Mouse (Mus musculus): ENCODE measurements around the gene Galnt2. TPM values are rescaled to one million over a fixed set of nuclear protein-coding genes. Genes with fewer than 3 reads are reported as not detected.

The Galnt2 gene
- total and polyA plus RNA-seq, 3 experiments, result 18.6 to 27.3 (median 23.6) TPM

- H3K4me2 ChIP-seq (ENCODE audit: insufficient read depth, low read depth, poor library complexity, severe bottlenecking), result no peak overlapping the region
- dilution Hi-C loops (cut with MboI; ENCODE audit: extremely low pct_ligation_motif_present, extremely low pct_unique_long_range_greater_than_20kb, low sequenced_read_pairs) (no loop called here), in situ Hi-C loops (cut with MboI; ENCODE audit: low pct_ligation_motif_present, low pct_unique_long_range_greater_than_20kb, low sequenced_read_pairs) (no loop called here)
- no peak overlapping the region for H3K9ac ChIP-seq (ENCODE audit: insufficient read depth, low read depth)
- no peaks in the 10 kb centered on the region for H3K36me3 ChIP-seq (replicated peaks in 1 of 2; ENCODE audit: control insufficient read depth in 1 of 2, insufficient read depth in 1 of 2, low read length in 1 of 2)
- no peak for DNase-seq (ENCODE audit: extremely low read depth)
- TF ChIP-seq BHLHE40 (IDR thresholded peaks at IDR 0.05; ENCODE audit: low read depth, low read length) (no peak), ETS1 (conservative IDR thresholded peaks at IDR 0.05; ENCODE audit: low read depth, low read length) (no peak), CTCF (conservative IDR thresholded peaks at IDR 0.05 in 1 of 2, IDR thresholded peaks at IDR 0.05 in 1 of 2; ENCODE audit: low read depth in 2 of 2, low read length in 2 of 2) (no peak), SMC3 (IDR thresholded peaks at IDR 0.05; ENCODE audit: low read depth, low read length) (no peak), MAZ (IDR thresholded peaks at IDR 0.05; ENCODE audit: low read depth, low read length) (no peak), USF1 (IDR thresholded peaks at IDR 0.05; ENCODE audit: low read depth, low read length) (no peak), MYC (IDR thresholded peaks at IDR 0.05; ENCODE audit: low read depth, low read length) (no peak), MAFK (IDR thresholded peaks at IDR 0.05; ENCODE audit: insufficient replicate concordance, low read length) (no peak), HCFC1 (IDR thresholded peaks at IDR 0.05; ENCODE audit: low read depth, low read length) (no peak), RCOR1 (conservative IDR thresholded peaks at IDR 0.05; ENCODE audit: low read depth, low read length) (no peak), RAD21 (IDR thresholded peaks at IDR 0.05; ENCODE audit: low read depth, low read length) (no peak), CHD2 (IDR thresholded peaks at IDR 0.05; ENCODE audit: low read length) (no peak)
- H3K27me3 ChIP-seq (replicated peaks), result no peaks in the 10 kb centered on the region
- no peak overlapping the region for H3K4me3 ChIP-seq (replicated peaks in 1 of 3; ENCODE audit: low read depth in 2 of 3, low read length in 2 of 3, poor library complexity in 1 of 3)
- H3K9me3 ChIP-seq (replicated peaks; ENCODE audit: low read length), result no peaks in the 10 kb centered on the region
- H3K27ac ChIP-seq (ENCODE audit: insufficient read depth, low read depth), result no peak overlapping the region
- H3K79me2 ChIP-seq (replicated peaks; ENCODE audit: control insufficient read depth, extremely low read depth, insufficient read depth, poor library complexity, severe bottlenecking), result no peaks in the 10 kb centered on the region
- no peaks in the 10 kb centered on the region for H3K4me1 ChIP-seq (ENCODE audit: control insufficient read depth in 1 of 2, insufficient read depth in 2 of 2)
These were observed 29.5 kb upstream of the Galnt2 start for GRCm38 (mm10) chr8:124201706-124202105.

- no peaks in the 10 kb centered on the region for H3K36me3 ChIP-seq (replicated peaks in 1 of 2; ENCODE audit: control insufficient read depth in 1 of 2, insufficient read depth in 1 of 2, low read length in 1 of 2)
- H3K4me2 ChIP-seq (ENCODE audit: insufficient read depth, low read depth, poor library complexity, severe bottlenecking), result no peak overlapping the region
- H3K79me2 ChIP-seq (replicated peaks; ENCODE audit: control insufficient read depth, extremely low read depth, insufficient read depth, poor library complexity, severe bottlenecking), result no peaks in the 10 kb centered on the region
- no peaks in the 10 kb centered on the region for H3K27me3 ChIP-seq (replicated peaks)
- H3K27ac ChIP-seq (ENCODE audit: insufficient read depth, low read depth), result no peak overlapping the region
- H3K9ac ChIP-seq (ENCODE audit: insufficient read depth, low read depth), result no peak overlapping the region
- no peaks in the 10 kb centered on the region for H3K4me1 ChIP-seq (ENCODE audit: control insufficient read depth in 1 of 2, insufficient read depth in 2 of 2)
- in situ Hi-C loops (cut with MboI; ENCODE audit: low pct_ligation_motif_present, low pct_unique_long_range_greater_than_20kb, low sequenced_read_pairs), result no loop called here
- no peak overlapping the region for H3K4me3 ChIP-seq (replicated peaks in 1 of 3; ENCODE audit: low read depth in 2 of 3, low read length in 2 of 3, poor library complexity in 1 of 3)
- dilution Hi-C loops (cut with MboI; ENCODE audit: extremely low pct_ligation_motif_present, extremely low pct_unique_long_range_greater_than_20kb, low sequenced_read_pairs), result no loop called here
- TF ChIP-seq MYC (IDR thresholded peaks at IDR 0.05; ENCODE audit: low read depth, low read length) (no peak), SIN3A (IDR thresholded peaks at IDR 0.05; ENCODE audit: low read length) (no peak), JUN (IDR thresholded peaks at IDR 0.05; ENCODE audit: insufficient read depth, low read depth, low read length) (no peak), RCOR1 (conservative IDR thresholded peaks at IDR 0.05; ENCODE audit: low read depth, low read length) (no peak), TBP (conservative IDR thresholded peaks at IDR 0.05; ENCODE audit: low read depth, low read length) (no peak), USF2 (conservative IDR thresholded peaks at IDR 0.05; ENCODE audit: low read depth, low read length) (no peak), GABPA (IDR thresholded peaks at IDR 0.05; ENCODE audit: insufficient replicate concordance, low read depth, low read length) (no peak), MAX (IDR thresholded peaks at IDR 0.05; ENCODE audit: low read length) (no peak), RAD21 (IDR thresholded peaks at IDR 0.05; ENCODE audit: low read depth, low read length) (no peak), ZNF384 (IDR thresholded peaks at IDR 0.05; ENCODE audit: low read depth, low read length) (no peak), POLR2AphosphoS2 (IDR thresholded peaks at IDR 0.05; ENCODE audit: low read depth, low read length) (no peak), CTCF (conservative IDR thresholded peaks at IDR 0.05 in 1 of 2, IDR thresholded peaks at IDR 0.05 in 1 of 2; ENCODE audit: low read depth in 2 of 2, low read length in 2 of 2) (no peak), EP300 (IDR thresholded peaks at IDR 0.05; ENCODE audit: low read length) (no peak), MAFK (IDR thresholded peaks at IDR 0.05; ENCODE audit: insufficient replicate concordance, low read length) (no peak)
- no peaks in the 10 kb centered on the region for H3K9me3 ChIP-seq (replicated peaks; ENCODE audit: low read length)
- no peak for DNase-seq (ENCODE audit: extremely low read depth)
These were observed 28.3 kb upstream of the Galnt2 start for GRCm38 (mm10) chr8:124202895-124203294.

All from CH12.LX (cell line).